Mouse (Mus musculus) cerebellum, adult 2 months (tissue): Measurements from ENCODE around the gene Gm17482. TPM values are rescaled to one million over a fixed set of nuclear protein-coding genes. Genes with fewer than 3 reads are reported as not detected.

Experiments
- DNase-seq, 2 experiments: peaks; one replicate each; pipeline ENCODE4 v3.0.0; 2021
- H3K27ac ChIP-seq: fragments of 200-500 bp; 2 replicates; pipeline ENCODE4 v1.5.1; 2012; ENCODE audit warnings: low read length, control low read depth, inconsistent platforms; ENCODE audit not compliant: insufficient read depth
- H3K27me3 ChIP-seq: fragments of 200-500 bp; 2 replicates; pipeline ENCODE4 v1.6.1; 2012; ENCODE audit warnings: inconsistent platforms, mild to moderate bottlenecking, low read length, moderate library complexity; ENCODE audit not compliant: control insufficient read depth, insufficient read depth
- H3K4me1 ChIP-seq: fragments of 200-500 bp; 2 replicates; pipeline ENCODE4 v1.6.1; 2011; ENCODE audit warnings: low read length; ENCODE audit not compliant: control insufficient read depth, insufficient read depth
- H3K4me3 ChIP-seq: fragments of 200-500 bp; replicated peaks from 2 replicates; pipeline ENCODE3; 2011; ENCODE audit warnings: mild to moderate bottlenecking, low read depth, low read length, control low read depth; ENCODE audit not compliant: insufficient read depth
- CTCF ChIP-seq: fragments of 200-500 bp; IDR thresholded peaks from 2 replicates; pipeline ENCODE4 v1.5.1; 2011; ENCODE audit warnings: low read depth, mild to moderate bottlenecking, control low read depth, low read length, moderate library complexity, borderline replicate concordance; ENCODE audit not compliant: insufficient read depth
- POLR2A ChIP-seq: fragments of 200-500 bp; IDR thresholded peaks from 2 replicates; pipeline ENCODE4 v1.6.1; 2011; ENCODE audit warnings: low read length, control low read depth, borderline replicate concordance; ENCODE audit not compliant: insufficient read depth
- WGBS: fragments of 180-500 bp; shearing (Covaris S2); methylation state at CpG from one replicate; pipeline ENCODE4 v1.1.7; 2018; 5-methylcytosine and 5-hydroxymethylcytosine counted together
- polyA plus RNA-seq: library from polyadenylated mRNA; depleted of rRNA; stranded (reverse); fragments of >200 nt; gene quantifications from 2 replicates; pipeline ENCODE4 v1.2.3, GENCODE M21; 2012

Gm17482 gene
- polyA plus RNA-seq, 1 experiment, result not detected

GRCm38 (mm10) chr6:115279639-115280038 lies 52.5 kb downstream of the Gm17482 start:
- WGBS, result 69% methylated on average over 2 of the region's 2 CpGs
- H3K27ac ChIP-seq, result no peak overlapping the region
- DNase-seq, result no peak
- no peak overlapping the region for H3K4me3 ChIP-seq
- TF ChIP-seq CTCF, result no peak
- no peak for TF ChIP-seq POLR2A
- no peaks in the 10 kb centered on the region for H3K27me3 ChIP-seq
- H3K4me1 ChIP-seq, result peaks cover 6% of the 10 kb centered on the region; the same call in 1 of the 2 replicates

GRCm38 (mm10) chr6:115284153-115284552 lies 57.0 kb downstream of the Gm17482 start:
- no peak for TF ChIP-seq POLR2A

GRCm38 (mm10) chr6:115286441-115286840 lies 59.3 kb downstream of the Gm17482 start:
- TF ChIP-seq CTCF, result no peak
- no peak for TF ChIP-seq POLR2A
- 60% methylated on average over 6 of the region's 6 CpGs for WGBS
- Histone ChIP-seq H3K4me1 (no peaks in the 10 kb centered on the region), H3K27me3 (no peaks in the 10 kb centered on the region), H3K4me3 (no peak overlapping the region), H3K27ac (no peak overlapping the region)
- no peak for DNase-seq

More at GRCm38 (mm10) chr6:115284153-115284552, 57.0 kb downstream of the Gm17482 start:
- DNase-seq, result no peak
- WGBS, result 92% methylated on average over 2 of the region's 2 CpGs
- Histone ChIP-seq H3K27ac (no peak overlapping the region), H3K4me1 (no peaks in the 10 kb centered on the region), H3K4me3 (no peak overlapping the region), H3K27me3 (no peaks in the 10 kb centered on the region)

GRCm38 (mm10) chr6:115288223-115288622 lies 61.1 kb downstream of the Gm17482 start:
- no peak for TF ChIP-seq POLR2A
- no peak for TF ChIP-seq CTCF
- no peaks in the 10 kb centered on the region for H3K27me3 ChIP-seq
- H3K4me1 ChIP-seq, result no peaks in the 10 kb centered on the region
- no peak for DNase-seq
- no peak overlapping the region for H3K4me3 ChIP-seq
- 93% methylated on average over 3 of the region's 3 CpGs for whole genome bisulfite sequencing
- H3K27ac ChIP-seq, result no peak overlapping the region

GRCm38 (mm10) chr6:115290561-115290960 lies 63.4 kb downstream of the Gm17482 start:
- Histone ChIP-seq H3K27ac (no peak overlapping the region), H3K4me3 (no peak overlapping the region), H3K27me3 (no peaks in the 10 kb centered on the region; the same call in 1 of the 2 replicates), H3K4me1 (no peaks in the 10 kb centered on the region)
- TF ChIP-seq POLR2A, result no peak
- no peak for TF ChIP-seq CTCF
- no peak for DNase-seq
- 50% methylated on average over 5 of the region's 5 CpGs for WGBS

GRCm38 (mm10) chr6:115291068-115291467 lies 63.9 kb downstream of the Gm17482 start:
- TF ChIP-seq CTCF (no peak), POLR2A (no peak)
- no peak overlapping the region for H3K4me3 ChIP-seq
- WGBS, result 92% methylated on average over 2 of the region's 2 CpGs
- H3K4me1 ChIP-seq, result no peaks in the 10 kb centered on the region
- no peak overlapping the region for H3K27ac ChIP-seq
- no peaks in the 10 kb centered on the region; the same call in 1 of the 2 replicates for H3K27me3 ChIP-seq
- no peak for DNase-seq

GRCm38 (mm10) chr6:115291823-115292222 lies 64.7 kb downstream of the Gm17482 start:
- TF ChIP-seq POLR2A (no peak), CTCF (no peak)
- WGBS, result 92% methylated on average over 6 of the region's 6 CpGs
- no peak overlapping the region for H3K27ac ChIP-seq
- no peak for DNase-seq
- no peak overlapping the region for H3K4me3 ChIP-seq
- no peaks in the 10 kb centered on the region for H3K4me1 ChIP-seq
- no peaks in the 10 kb centered on the region; the same call in 1 of the 2 replicates for H3K27me3 ChIP-seq

- 79% methylated on average over 6 of the region's 6 CpGs for WGBS
- no peaks in the 10 kb centered on the region for H3K4me1 ChIP-seq
- no peak for DNase-seq
- H3K4me3 ChIP-seq, result no peak overlapping the region
- no peak overlapping the region for H3K27ac ChIP-seq
- TF ChIP-seq POLR2A, result no peak
- TF ChIP-seq CTCF, result no peak
- H3K27me3 ChIP-seq, result no peaks in the 10 kb centered on the region; the same call in 1 of the 2 replicates
These were observed 65.5 kb downstream of the Gm17482 start for GRCm38 (mm10) chr6:115292621-115293020.

GRCm38 (mm10) chr6:115293877-115294276 lies 66.7 kb downstream of the Gm17482 start:
- Histone ChIP-seq H3K27me3 (no peaks in the 10 kb centered on the region; the same call in 1 of the 2 replicates), H3K4me1 (no peaks in the 10 kb centered on the region), H3K4me3 (no peak overlapping the region), H3K27ac (no peak overlapping the region)
- TF ChIP-seq CTCF, result no peak
- DNase-seq, result no peak
- WGBS, result 90% methylated on average over 2 of the region's 2 CpGs
